Mouse (Mus musculus) C2C12 (cell line): ENCODE results near the gene Ubl7. TPM values are rescaled to one million over a fixed set of nuclear protein-coding genes. Genes with fewer than 3 reads are reported as not detected.

Source experiments
- H3K27me3 ChIP-seq: one replicate; pipeline ENCODE4 v1.6.1; 2011; ENCODE audit not compliant: control insufficient read depth, insufficient read depth, insufficient read length
- H3K36me3 ChIP-seq: one replicate; pipeline ENCODE4 v1.6.1; 2011; ENCODE audit not compliant: control insufficient read depth, insufficient read depth
- H3K4me3 ChIP-seq: one replicate; pipeline ENCODE4 v1.5.1; 2011; ENCODE audit warnings: mild to moderate bottlenecking, control low read depth; ENCODE audit not compliant: poor library complexity, insufficient read depth, severe bottlenecking
- H3K79me2 ChIP-seq: one replicate; pipeline ENCODE4 v1.6.1; 2011; ENCODE audit not compliant: control insufficient read depth, insufficient read depth
- H3K79me3 ChIP-seq: one replicate; pipeline ENCODE4 v1.6.1; 2011; ENCODE audit warnings: low read depth, control low read depth
- H3ac ChIP-seq: one replicate; pipeline ENCODE3; 2011; ENCODE audit warnings: low read depth; ENCODE audit not compliant: control insufficient read depth, insufficient read length
- CEBPB ChIP-seq: IDR thresholded peaks from one replicate; pipeline ENCODE4 v1.6.1; 2011; ENCODE audit warnings: low read depth, mild to moderate bottlenecking, control low read depth, moderate library complexity
- CTCF ChIP-seq: IDR thresholded peaks from one replicate; pipeline ENCODE4 v1.5.1; 2011; ENCODE audit not compliant: control insufficient read depth, insufficient read depth, insufficient read length
- FOSL1 ChIP-seq: IDR thresholded peaks from one replicate; pipeline ENCODE4 v1.8.0; 2011; ENCODE audit warnings: mild to moderate bottlenecking, low read length; ENCODE audit not compliant: poor library complexity, insufficient read depth, severe bottlenecking
- MAX ChIP-seq: IDR thresholded peaks from one replicate; pipeline ENCODE4 v1.6.1; 2011; ENCODE audit warnings: mild to moderate bottlenecking, control low read depth
- MYOD1 ChIP-seq: IDR thresholded peaks from one replicate; pipeline ENCODE4 v1.6.1; 2011; ENCODE audit warnings: low read depth; ENCODE audit not compliant: control insufficient read depth, insufficient read length
- MYOG ChIP-seq: IDR thresholded peaks from one replicate; pipeline ENCODE4 v1.6.1; 2011; ENCODE audit not compliant: control insufficient read depth, insufficient read length; ENCODE audit errors: extremely low read depth
- USF1 ChIP-seq: IDR thresholded peaks from one replicate; pipeline ENCODE4 v1.6.1; 2011; ENCODE audit warnings: low read depth, mild to moderate bottlenecking, control low read depth, moderate library complexity
- polyA plus RNA-seq: library from polyadenylated mRNA; unstranded; fragments of >200 nt; fragmentation: generic; extraction: Trizol; gene quantifications from one replicate; pipeline ENCODE4 v1.2.1, GENCODE M21; 2012; ENCODE audit warnings: missing spikeins

Gene Ubl7
- polyA plus RNA-seq, 1 experiment = 59.0 TPM

DNA sequence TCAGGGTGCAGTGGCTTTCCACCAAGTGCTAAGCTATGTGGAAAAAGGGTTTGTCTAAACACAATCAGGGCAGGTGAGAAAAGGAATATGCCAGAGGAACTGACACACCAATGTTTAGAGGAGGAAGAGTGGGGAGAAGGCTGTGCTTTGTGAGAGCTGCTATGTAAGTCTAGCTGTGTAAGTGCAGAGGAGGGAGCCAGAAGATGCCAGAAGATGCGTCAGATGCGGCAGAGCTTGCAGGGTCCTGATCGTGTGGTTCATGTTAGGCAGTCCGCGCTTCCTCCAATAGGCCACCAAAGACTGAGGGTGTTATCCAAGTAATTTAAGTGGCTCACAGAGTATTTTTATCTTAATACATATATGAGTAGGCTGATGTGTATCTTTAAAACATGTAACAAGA lies 42.9 kb upstream of the Ubl7 start:
- H3K79me3 ChIP-seq = no peaks in the 10 kb centered on the region
- TF ChIP-seq USF1 (no peak), CEBPB (no peak), MYOD1 (no peak), FOSL1 (no peak), MYOG (no peak)
- H3K4me3 ChIP-seq = no peak overlapping the region
- no peaks in the 10 kb centered on the region for H3K79me2 ChIP-seq
- H3ac ChIP-seq = no peak overlapping the region
- H3K36me3 ChIP-seq = no peaks in the 10 kb centered on the region
- no peaks in the 10 kb centered on the region for H3K27me3 ChIP-seq

- TF ChIP-seq FOSL1 (no peak), CEBPB (no peak), USF1 (no peak), MYOD1 (peak; percentile 41)
- Histone ChIP-seq H3ac (no peak overlapping the region), H3K27me3 (no peaks in the 10 kb centered on the region), H3K4me3 (no peak overlapping the region), H3K36me3 (no peaks in the 10 kb centered on the region), H3K79me2 (no peaks in the 10 kb centered on the region), H3K79me3 (no peaks in the 10 kb centered on the region)
Measured at GRCm38 (mm10) chr9:57868767-57869166, 42.0 kb upstream of the Ubl7 start.

GRCm38 (mm10) chr9:57870273-57870816 lies 40.4 kb upstream of the Ubl7 start:
- TF ChIP-seq FOSL1 (no peak), MYOD1 (peak; percentile 83), CEBPB (peak; percentile 97)
- no peaks in the 10 kb centered on the region for H3K36me3 ChIP-seq
- no peaks in the 10 kb centered on the region for H3K79me3 ChIP-seq
- H3K4me3 ChIP-seq = no peak overlapping the region
- H3K79me2 ChIP-seq = no peaks in the 10 kb centered on the region
- no peaks in the 10 kb centered on the region for H3K27me3 ChIP-seq
- no peak overlapping the region for H3ac ChIP-seq

DNA sequence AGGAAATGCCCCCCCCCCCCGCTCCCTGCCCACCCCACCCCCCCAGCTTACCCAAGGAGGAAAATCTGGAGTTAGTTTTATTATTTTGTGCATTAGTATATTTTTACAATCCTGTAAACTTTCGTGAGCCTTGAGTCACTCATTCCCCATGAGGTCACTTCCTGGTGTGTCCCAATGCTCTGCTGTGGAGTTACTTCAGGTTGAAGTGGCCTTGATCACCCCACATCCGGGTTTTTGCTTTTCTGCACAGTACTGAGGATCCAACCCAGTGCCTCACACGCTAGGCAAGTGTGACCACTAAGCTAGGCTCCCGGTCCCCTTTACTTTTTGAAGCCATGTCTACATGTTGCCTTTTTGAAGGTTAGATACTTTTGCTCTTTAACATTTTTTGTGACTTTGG lies 36.6 kb upstream of the Ubl7 start:
- no peaks in the 10 kb centered on the region for H3K36me3 ChIP-seq
- no peaks in the 10 kb centered on the region for H3K79me2 ChIP-seq
- H3ac ChIP-seq = no peak overlapping the region
- no peaks in the 10 kb centered on the region for H3K27me3 ChIP-seq
- H3K79me3 ChIP-seq = no peaks in the 10 kb centered on the region
- no peak for TF ChIP-seq MYOG
- no peak for TF ChIP-seq CEBPB
- no peak for TF ChIP-seq MYOD1
- TF ChIP-seq USF1 = no peak
- no peak for TF ChIP-seq CTCF
- TF ChIP-seq FOSL1 = no peak
- no peak for TF ChIP-seq MAX
- no peak overlapping the region for H3K4me3 ChIP-seq

GRCm38 (mm10) chr9:57874994-57875393 lies 35.8 kb upstream of the Ubl7 start:
- Histone ChIP-seq H3K79me3 (no peaks in the 10 kb centered on the region), H3ac (no peak overlapping the region), H3K36me3 (no peaks in the 10 kb centered on the region), H3K4me3 (no peak overlapping the region), H3K27me3 (no peaks in the 10 kb centered on the region), H3K79me2 (no peaks in the 10 kb centered on the region)
- no peak for TF ChIP-seq MAX
- no peak for TF ChIP-seq MYOD1
- TF ChIP-seq USF1 = no peak
- no peak for TF ChIP-seq FOSL1
- no peak for TF ChIP-seq CTCF
- no peak for TF ChIP-seq MYOG
- TF ChIP-seq CEBPB = no peak

DNA sequence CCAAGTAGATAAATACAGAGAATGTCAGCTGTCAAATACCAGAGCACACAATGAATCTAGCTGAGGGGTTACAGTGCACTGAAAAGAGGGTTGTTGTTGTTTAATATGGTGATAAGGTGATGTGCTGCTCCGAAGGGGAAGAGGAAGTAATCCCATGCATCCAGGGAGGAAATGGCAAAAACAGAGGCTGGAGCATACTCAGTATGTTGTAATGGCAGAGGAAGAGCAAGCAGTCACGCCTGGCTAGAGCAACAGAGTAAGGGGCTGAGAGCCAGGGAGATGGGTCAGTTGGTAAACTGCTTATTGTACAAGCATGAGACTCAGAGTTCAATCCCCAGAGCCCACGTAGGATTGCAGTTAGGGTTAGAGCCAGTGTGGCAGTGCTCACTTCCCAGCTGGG lies 31.6 kb upstream of the Ubl7 start:
- Histone ChIP-seq H3K79me3 (no peaks in the 10 kb centered on the region), H3K4me3 (no peak overlapping the region), H3K79me2 (no peaks in the 10 kb centered on the region), H3ac (no peak overlapping the region), H3K36me3 (no peaks in the 10 kb centered on the region), H3K27me3 (no peaks in the 10 kb centered on the region)
- TF ChIP-seq MYOD1 (no peak), CEBPB (no peak), CTCF (no peak), MAX (no peak), MYOG (no peak), USF1 (no peak), FOSL1 (no peak)
